Mouse (Mus musculus) embryo, embryonic 9.5 days (tissue): ENCODE results near the gene Prpsap2.

ENCODE experiments used
- DNase-seq: peaks from one replicate; pipeline ENCODE4 v3.0.0-alpha.2; 2017; ENCODE audit errors: extremely low spot score

The Prpsap2 gene

GRCm38 (mm10) chr11:61715130-61715529, 46.8 kb downstream of the Prpsap2 start:
- no peak for DNase-seq

- peak; percentile 80 for DNase-seq
These were observed 47.4 kb downstream of the Prpsap2 start for GRCm38 (mm10) chr11:61714346-61715117.

- no peak for DNase-seq
These were observed 48.6 kb downstream of the Prpsap2 start for GRCm38 (mm10) chr11:61713157-61713855.

GRCm38 (mm10) chr11:61708928-61709327, 53.0 kb downstream of the Prpsap2 start:
- no peak for DNase-seq

- no peak for DNase-seq
These were observed 55.7 kb downstream of the Prpsap2 start for GRCm38 (mm10) chr11:61706232-61706631.

- DNase-seq, result no peak
These were observed 56.3 kb downstream of the Prpsap2 start for GRCm38 (mm10) chr11:61705581-61705980.

GRCm38 (mm10) chr11:61702494-61702893, 59.4 kb downstream of the Prpsap2 start:
- no peak for DNase-seq

- peak; percentile 14 for DNase-seq
These were observed 60.2 kb downstream of the Prpsap2 start for GRCm38 (mm10) chr11:61701696-61702095.

- no peak for DNase-seq
These were observed 62.0 kb downstream of the Prpsap2 start for GRCm38 (mm10) chr11:61699933-61700332.

- DNase-seq, result no peak
These were observed 62.4 kb downstream of the Prpsap2 start for GRCm38 (mm10) chr11:61699460-61699859.

GRCm38 (mm10) chr11:61698852-61699251, 63.0 kb downstream of the Prpsap2 start:
- no peak for DNase-seq

- no peak for DNase-seq
These were observed 68.9 kb downstream of the Prpsap2 start for GRCm38 (mm10) chr11:61692996-61693395.

- DNase-seq, result no peak
These were observed 74.3 kb downstream of the Prpsap2 start for GRCm38 (mm10) chr11:61687595-61687994.

GRCm38 (mm10) chr11:61686906-61687453, 74.9 kb downstream of the Prpsap2 start:
- no peak for DNase-seq

GRCm38 (mm10) chr11:61686141-61686540, 75.7 kb downstream of the Prpsap2 start:
- DNase-seq, result no peak

- no peak for DNase-seq
These were observed 76.7 kb downstream of the Prpsap2 start for GRCm38 (mm10) chr11:61685119-61685725.

- peak; percentile 88 for DNase-seq
These were observed 77.8 kb downstream of the Prpsap2 start, which contains the start of gene Fam83g for GRCm38 (mm10) chr11:61683907-61684731. TSS of gene Fam83g (plus strand) at chr11:61684091.
